Mouse (Mus musculus): ENCODE measurements around the gene Cdk5r1.

Cdk5r1 gene

GRCm38 (mm10) chr11:80481409-80482050 is 4.7 kb downstream of the Cdk5r1 start:
- no peak for DNase-seq (ENCODE audit: low spot score)

DNA sequence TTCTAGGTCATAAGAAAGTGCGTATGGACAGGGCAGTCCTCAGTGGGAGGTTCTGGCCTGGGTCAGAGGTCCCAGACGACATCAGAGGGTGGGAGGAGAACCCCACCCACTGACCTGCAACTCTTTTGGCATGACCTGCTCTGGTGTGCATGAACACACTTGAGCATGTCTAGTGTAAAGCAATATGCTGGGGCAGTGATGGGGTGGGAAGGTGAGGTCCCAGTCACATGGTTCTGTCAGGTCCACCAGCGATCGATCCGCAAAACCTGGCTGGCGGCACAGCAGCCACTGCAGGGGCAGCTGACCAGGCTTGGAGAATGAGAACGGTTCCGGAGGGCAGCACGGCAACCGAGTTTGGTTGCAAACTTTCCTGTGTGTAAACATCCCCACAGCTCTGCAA is 5.5 kb downstream of the Cdk5r1 start:
- no peak for DNase-seq (ENCODE audit: low spot score)

DNA sequence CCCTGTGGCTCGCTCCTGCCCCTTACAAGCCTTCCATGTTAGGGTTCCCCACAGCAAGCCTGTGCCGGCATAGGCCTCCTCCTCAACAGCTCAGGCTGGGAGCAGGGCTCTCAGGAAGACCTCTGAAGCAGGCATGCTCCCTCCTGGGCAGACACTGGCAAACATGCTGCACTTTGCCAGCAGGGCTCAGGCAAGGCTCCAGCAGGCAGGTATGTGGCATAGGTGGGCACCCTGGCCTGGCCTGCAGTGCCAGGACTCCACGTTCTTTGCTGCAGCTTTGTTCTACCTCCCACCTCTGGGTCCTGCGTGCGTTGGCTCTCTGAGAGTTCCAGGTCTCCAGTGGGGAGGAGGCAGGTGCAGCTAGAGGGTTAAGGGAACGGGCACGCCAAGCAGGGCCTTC is 6.1 kb downstream of the Cdk5r1 start:
- no peak for DNase-seq (ENCODE audit: low spot score)

GRCm38 (mm10) chr11:80483536-80484067 is 6.8 kb downstream of the Cdk5r1 start:
- no peak for DNase-seq (ENCODE audit: low spot score)

GRCm38 (mm10) chr11:80484191-80484791 is 7.5 kb downstream of the Cdk5r1 start:
- DNase-seq (ENCODE audit: low spot score) = no peak

- DNase-seq (ENCODE audit: low spot score) = no peak
Observed at GRCm38 (mm10) chr11:80485120-80485551, 8.3 kb downstream of the Cdk5r1 start.

DNA sequence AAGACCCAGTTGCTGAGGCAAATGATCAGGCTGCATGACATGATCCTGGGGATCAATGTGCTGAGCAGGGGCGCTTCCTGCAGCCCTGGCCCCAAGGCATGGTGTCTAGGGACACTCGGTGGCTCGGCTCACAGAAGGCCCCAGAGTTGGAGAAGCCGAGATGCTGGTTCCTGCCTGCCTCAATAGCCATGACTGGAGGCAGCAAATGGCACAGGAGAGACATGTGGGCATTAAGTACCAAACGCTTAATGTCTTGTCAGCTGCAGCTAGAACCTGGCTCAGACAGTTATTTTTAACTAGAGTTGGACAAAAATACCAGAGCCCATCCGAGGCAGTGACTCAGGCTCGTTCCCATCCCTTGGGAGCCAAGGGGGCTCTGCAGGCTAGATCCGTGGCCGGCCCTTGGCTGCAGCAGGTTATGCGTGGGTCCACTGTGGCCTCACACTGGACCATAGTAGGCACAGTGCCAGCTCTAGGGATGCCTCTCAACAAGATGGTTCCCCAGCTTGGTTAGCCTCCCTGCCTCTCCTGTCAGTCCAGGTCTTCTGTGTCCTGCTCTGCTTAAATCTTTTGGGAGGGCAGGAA is 8.9 kb downstream of the Cdk5r1 start:
- DNase-seq (ENCODE audit: low spot score) = no peak

- DNase-seq (ENCODE audit: low spot score) = no peak
Observed at GRCm38 (mm10) chr11:80487904-80488587, 11.2 kb downstream of the Cdk5r1 start.

DNA sequence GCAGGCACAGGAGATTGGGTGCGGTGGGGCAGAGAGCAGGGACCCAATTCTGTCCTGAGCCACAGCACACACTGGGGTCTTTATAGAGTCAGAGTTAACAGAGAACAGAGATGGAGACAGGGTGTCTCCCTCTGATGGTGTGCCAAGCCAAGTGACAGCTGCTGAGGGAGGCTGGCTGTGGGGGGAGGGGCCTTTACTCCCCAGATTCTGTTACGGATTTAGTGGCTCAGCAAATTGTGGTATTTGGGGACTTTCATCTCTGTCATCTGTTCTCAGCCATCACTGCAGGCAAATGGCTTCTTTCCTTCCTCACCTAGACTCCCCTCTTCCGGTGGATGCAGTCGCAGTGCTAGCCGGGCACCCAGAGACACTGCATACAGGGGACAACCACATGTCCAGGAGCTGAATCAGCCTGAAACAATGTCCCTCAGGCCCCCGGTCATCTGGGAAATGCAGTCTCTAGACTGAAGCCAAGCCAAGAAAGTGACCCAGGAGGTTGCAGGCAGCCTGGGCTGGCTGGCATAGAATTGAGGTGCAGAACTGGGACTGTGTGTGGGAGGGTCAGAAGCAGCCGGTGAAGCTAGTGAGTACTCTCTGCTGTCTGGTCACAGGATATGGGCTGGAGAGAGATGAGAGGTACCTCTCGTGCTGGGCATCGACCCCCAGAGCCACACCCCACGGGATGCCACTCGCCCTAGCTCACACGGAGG is 12.5 kb downstream of the Cdk5r1 start:
- DNase-seq (ENCODE audit: low spot score) = no peak

DNA sequence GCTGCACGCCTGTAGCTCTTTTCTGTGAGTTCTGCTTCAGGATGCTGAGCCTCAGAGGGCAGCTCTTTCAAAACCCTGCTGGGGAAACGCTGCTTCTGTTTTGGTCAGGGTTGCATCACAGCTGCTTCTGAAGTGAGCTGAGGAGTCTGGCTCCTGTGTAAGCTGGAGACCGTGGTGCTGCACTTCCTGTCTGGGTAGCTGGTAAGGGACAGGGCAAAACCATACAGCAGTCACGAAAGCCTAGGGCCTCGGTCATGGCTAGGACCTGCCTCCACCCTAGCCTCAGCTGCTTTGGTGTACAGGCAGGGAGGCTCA is 13.0 kb downstream of the Cdk5r1 start:
- no peak for DNase-seq (ENCODE audit: low spot score)

GRCm38 (mm10) chr11:80490831-80491230 is 14.0 kb downstream of the Cdk5r1 start:
- no peak for DNase-seq (ENCODE audit: low spot score)

DNA sequence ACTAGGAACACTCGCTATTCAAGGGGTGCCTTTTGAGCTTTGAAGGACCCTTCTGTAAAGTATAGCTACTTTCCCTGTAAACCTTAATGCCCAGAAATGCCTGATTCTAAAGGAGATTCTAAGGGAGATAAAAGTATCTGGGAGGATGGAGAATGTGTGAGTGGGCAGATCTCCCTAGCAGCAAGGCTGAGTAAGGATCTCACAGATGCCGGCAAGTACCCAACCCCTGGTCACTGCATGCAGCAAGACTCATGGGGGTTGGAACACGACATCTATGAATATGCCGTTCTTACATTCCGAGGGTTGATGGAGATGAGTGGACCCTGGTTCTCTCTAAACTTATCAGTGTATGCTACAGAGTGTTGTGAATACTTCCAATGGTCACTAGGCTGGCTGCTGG is 16.4 kb downstream of the Cdk5r1 start:
- DNase-seq (ENCODE audit: low spot score) = no peak

DNA sequence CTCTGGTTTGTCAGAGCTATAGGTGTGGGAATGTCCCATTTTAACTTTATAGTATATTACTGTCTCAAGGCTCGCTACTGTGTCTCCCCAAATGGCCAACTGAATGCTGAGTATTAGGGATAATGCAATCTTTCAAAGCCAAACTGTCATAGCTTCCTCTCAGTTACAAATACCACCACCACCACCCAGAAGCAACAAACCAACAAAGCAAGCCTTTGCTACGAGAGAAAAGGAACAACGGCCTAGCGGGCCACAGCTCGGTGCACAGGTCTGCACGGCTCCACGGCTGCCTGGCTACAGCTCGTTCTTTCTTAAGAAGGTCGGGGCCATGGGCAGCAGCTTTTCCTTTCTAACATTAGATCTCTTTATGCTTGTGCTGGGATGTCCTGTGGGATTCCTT is 18.0 kb downstream of the Cdk5r1 start:
- no peak for DNase-seq (ENCODE audit: low spot score)

- no peak for DNase-seq (ENCODE audit: low spot score)
Observed at GRCm38 (mm10) chr11:80495972-80496371, 19.1 kb downstream of the Cdk5r1 start.

DNA sequence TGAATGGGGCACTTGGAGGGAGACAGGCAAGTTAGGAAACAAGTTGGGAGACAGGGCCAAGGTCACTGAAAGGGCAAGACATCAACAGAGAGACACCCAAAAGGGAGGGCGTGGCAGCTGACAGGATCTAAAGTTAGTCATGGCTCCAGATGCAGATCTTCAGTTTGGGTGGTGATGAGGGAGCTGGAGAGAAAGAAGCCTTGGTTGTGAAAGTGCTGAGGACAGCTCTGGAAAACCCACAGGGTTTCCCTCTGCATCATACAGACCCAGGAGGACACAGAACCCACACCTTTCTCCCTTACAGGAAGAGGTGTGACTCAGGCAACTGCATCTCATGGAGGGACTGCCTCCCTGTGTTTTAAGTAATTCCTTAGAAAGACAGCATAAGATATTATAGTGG is 19.8 kb downstream of the Cdk5r1 start:
- no peak for DNase-seq (ENCODE audit: low spot score)

- DNase-seq (ENCODE audit: low spot score) = no peak
Observed at GRCm38 (mm10) chr11:80497225-80497919, 20.5 kb downstream of the Cdk5r1 start.

GRCm38 (mm10) chr11:80498328-80499070 is 21.7 kb downstream of the Cdk5r1 start:
- no peak for DNase-seq (ENCODE audit: low spot score)

GRCm38 (mm10) chr11:80499550-80499952 is 22.7 kb downstream of the Cdk5r1 start:
- DNase-seq (ENCODE audit: low spot score) = no peak

DNA sequence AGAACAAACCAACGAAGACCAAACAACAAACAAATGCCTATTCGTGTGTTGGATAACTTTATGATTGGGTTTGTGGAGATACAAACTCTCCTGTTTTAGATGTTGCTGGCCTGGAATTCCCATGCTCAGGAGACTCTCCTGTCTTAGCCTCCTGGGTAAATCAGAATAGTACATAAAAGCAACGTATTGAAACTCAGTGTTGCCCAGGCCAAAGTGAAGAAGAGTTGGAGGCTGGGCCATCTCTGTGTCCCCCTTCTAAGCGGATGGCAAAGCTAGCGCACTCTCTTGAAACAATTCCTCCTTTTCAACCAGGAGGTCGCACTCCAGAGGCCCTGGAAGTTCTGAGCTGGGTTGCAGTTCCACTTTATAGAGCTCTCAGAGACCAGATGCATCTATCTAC is 26.5 kb downstream of the Cdk5r1 start:
- DNase-seq (ENCODE audit: low spot score) = no peak

DNA sequence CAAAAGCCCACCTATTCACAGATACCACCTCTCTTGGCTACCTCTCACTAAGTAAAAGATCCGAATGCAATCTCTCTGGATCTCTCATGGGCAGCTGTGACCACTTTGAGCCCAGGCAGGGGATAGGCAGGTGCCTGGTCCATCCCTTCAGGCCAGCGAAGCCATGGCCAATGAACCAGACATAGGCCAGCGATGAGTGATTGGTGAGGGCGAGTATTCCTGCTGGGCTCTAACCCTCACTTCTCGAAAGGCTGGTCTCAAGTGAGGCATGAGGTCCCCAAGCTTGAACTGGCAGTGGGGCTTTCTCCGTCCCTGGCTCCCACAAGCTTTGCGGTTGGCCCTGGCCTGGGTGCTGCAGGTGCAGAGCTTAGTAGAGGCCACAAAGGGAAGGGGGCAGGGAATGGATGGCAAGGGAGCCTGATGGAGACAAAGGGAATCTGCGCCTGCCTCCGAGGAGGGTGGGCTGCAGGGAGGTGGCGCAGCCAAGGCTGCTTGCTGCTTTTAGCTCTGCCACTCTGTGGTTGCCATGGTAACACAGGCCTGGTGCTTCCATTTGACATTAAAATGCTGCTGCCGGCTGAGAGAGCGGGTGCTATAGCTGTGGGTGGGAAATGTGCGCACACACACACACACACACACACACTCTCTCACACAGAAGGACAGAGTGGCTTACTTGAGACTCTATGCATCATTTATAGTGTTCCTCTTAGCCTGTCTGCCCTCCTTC is 27.1 kb downstream of the Cdk5r1 start:
- DNase-seq (ENCODE audit: low spot score) = no peak
